Mouse (Mus musculus) cerebellum, adult 11 months (tissue): Measurements from ENCODE around the gene Ces2e.
"Not testable (repeated sequence)": the region's sequence is repeated elsewhere in the genome, so short reads cannot be mapped to it uniquely, and the experiment has no call there.

Source experiments
- DNase-seq: peaks from one replicate; pipeline ENCODE4 v3.0.0; 2022

Ces2e gene

GRCm38 (mm10) chr8:104925972-104926596 lies at the start of gene Ces2e:
TSS of gene Ces2e (plus strand) at chr8:104926260.
- DNase-seq: no peak

- DNase-seq: not testable (repeated sequence)
Observed at GRCm38 (mm10) chr8:104886223-104886926, 39.7 kb upstream of the Ces2e start.

- DNase-seq: no peak
Observed at GRCm38 (mm10) chr8:104901746-104902145, 24.3 kb upstream of the Ces2e start.

GRCm38 (mm10) chr8:104907111-104907510 lies 18.9 kb upstream of the Ces2e start:
- DNase-seq: no peak

- peak; percentile 70 for DNase-seq
Observed at GRCm38 (mm10) chr8:104909021-104909420, 17.0 kb upstream of the Ces2e start.

- peak; percentile 6 for DNase-seq
Observed at GRCm38 (mm10) chr8:104909651-104910050, 16.4 kb upstream of the Ces2e start.

GRCm38 (mm10) chr8:104927301-104927700 lies 1.2 kb downstream of the Ces2e start:
- DNase-seq: no peak

GRCm38 (mm10) chr8:104944665-104945064 lies 18.6 kb downstream of the Ces2e start:
- no peak for DNase-seq

GRCm38 (mm10) chr8:104947056-104947455 lies 21.0 kb downstream of the Ces2e start, which contains the start of gene Ces2f:
TSS of gene Ces2f (plus strand) at chr8:104947356.
- DNase-seq: no peak

- no peak for DNase-seq
Observed at GRCm38 (mm10) chr8:104949031-104949430, 23.0 kb downstream of the Ces2e start.

- no peak for DNase-seq
Observed at GRCm38 (mm10) chr8:104961537-104961961, 35.5 kb downstream of the Ces2e start, which contains the start of gene Ces2g. TSS of gene Ces2g (plus strand) at chr8:104961718.

GRCm38 (mm10) chr8:104962229-104962901 lies 36.3 kb downstream of the Ces2e start:
- no peak for DNase-seq

- no peak for DNase-seq
Observed at GRCm38 (mm10) chr8:104963375-104963894, 37.4 kb downstream of the Ces2e start.

GRCm38 (mm10) chr8:104984126-104984525 lies 58.1 kb downstream of the Ces2e start:
- DNase-seq: no peak
